Mouse (Mus musculus): ENCODE data around the gene Smug1. TPM values are rescaled to one million over a fixed set of nuclear protein-coding genes. Genes with fewer than 3 reads are reported as not detected.
A peak's percentile ranks its signal among the peaks of the same experiment; 100 is the strongest.

Smug1 gene
- polyA plus RNA-seq, 1 experiment from 2014 or later, result 21.7 TPM

DNA sequence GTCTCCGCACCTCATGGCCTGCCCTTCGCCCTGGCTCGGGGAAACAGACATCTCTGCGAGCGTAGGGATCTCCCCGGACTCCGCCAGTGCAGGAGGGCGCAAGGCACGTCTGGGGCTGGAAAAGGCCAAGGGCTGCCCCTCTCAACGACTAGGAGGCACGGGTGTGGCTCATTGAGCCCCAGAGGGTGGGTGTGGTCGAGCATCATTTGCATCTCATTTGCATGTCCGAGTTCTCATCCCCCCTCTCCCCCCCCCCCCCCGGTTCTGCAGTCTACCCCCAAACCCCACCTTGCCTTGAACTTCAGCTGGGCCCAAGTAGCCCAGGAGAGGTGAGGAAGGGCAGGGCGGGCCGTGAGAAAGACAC, 3.4 kb upstream of the Smug1 start:
- Histone ChIP-seq H3K4me3 (peak overlapping the region; percentile 52), H3K27me3 (ENCODE audit: poor library complexity, severe bottlenecking) (peaks cover 100% of the 10 kb centered on the region), H3K4me1 (peaks cover 44% of the 10 kb centered on the region), H3K9me3 (no peaks in the 10 kb centered on the region), H3K27ac (peak overlapping the region; percentile 54; the same call in 1 of the 2 replicates), H3K36me3 (replicated peaks) (no peaks in the 10 kb centered on the region)
- WGBS, result 3% methylated on average over 16 of the region's 16 CpGs
- no peak for DNase-seq (ENCODE audit: extremely low spot score, low spot score)

DNA sequence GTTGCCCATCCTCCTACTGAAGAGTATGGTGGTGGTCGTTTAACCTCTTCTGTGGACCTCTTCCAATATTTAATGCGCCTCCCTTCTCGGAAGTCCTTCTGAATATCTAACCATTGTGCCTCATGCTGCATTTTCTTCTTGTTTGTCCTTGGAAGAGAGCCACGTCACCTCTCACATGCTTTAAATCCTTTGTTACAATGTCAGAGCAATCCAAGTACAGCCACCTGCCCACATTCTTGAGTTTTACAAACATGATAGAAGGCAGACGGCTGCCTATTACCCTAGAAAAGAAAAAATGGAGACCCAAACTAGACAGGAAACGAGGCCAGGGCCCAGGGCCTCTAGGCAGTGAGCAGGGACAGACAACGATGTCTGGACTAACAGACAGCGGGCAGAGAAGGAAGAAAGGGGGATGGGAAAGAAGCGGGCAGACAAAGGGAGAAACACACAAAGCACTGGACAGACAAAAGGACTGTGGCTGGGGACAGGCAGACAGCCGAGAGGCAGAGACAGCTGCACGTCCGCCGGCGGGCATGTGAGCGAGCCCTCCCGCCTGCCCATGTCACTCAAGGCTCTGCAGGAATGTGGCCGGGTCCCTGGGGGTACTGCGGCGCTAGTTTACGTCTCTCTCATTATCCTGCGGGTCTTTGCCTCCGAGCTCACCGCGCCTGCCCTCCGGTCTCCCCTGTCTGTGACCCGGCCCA, 2.9 kb upstream of the Smug1 start:
- Histone ChIP-seq H3K36me3 (replicated peaks) (no peaks in the 10 kb centered on the region), H3K9me3 (no peaks in the 10 kb centered on the region), H3K4me1 (peaks cover 47% of the 10 kb centered on the region), H3K27ac (peak overlapping the region; percentile 54; the same call in 1 of the 2 replicates), H3K4me3 (peak overlapping the region; percentile 52), H3K27me3 (ENCODE audit: poor library complexity, severe bottlenecking) (peaks cover 99% of the 10 kb centered on the region)
- WGBS, result 3% methylated on average over 26 of the region's 26 CpGs
- DNase-seq (ENCODE audit: extremely low spot score, low spot score), result no peak

DNA sequence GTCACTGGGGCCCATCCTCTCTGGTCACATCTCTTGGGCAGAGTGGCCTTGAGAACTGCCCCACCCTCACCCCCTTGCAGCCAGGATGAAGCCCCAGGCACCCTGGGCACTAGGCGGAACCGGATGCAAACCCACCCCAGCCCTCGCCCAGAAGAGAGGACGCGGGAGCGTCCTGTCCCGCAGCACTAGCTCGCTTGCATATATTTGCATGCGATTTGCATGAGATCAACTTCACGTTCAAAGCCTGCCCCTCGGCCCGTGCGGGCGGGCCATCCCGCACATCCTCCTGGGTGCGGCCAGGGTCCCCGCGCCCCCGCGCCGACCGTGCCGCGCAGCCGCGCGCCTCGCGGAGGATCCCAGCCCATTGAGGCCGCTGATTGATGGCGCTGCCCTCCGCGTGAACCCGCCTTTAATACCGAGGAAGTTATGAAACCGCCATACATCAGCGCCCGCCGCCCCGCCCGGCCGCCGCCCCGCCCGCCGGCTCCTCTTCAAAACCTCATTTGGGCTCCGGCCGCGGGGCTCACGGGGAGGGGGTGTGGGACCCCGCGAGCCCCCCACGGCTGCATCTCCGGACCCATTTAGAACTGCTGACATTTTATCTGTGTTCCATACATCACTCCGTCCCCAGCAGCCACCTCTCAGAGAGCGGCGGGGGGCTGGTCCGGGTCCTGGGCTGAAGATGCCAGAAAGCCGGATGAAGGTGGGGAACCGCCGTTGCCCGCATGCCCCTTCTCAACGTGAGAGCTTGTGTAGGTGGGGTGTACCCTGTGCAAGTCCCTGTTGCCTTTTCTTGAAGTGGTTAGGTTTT, 2.1 kb upstream of the Smug1 start:
- Histone ChIP-seq H3K4me3 (peak overlapping the region; percentile 52), H3K9me3 (no peaks in the 10 kb centered on the region), H3K27ac (peak overlapping the region; percentile 5; the same call in 1 of the 2 replicates), H3K4me1 (peaks cover 47% of the 10 kb centered on the region), H3K27me3 (ENCODE audit: poor library complexity, severe bottlenecking) (peaks cover 99% of the 10 kb centered on the region), H3K36me3 (replicated peaks) (no peaks in the 10 kb centered on the region)
- no peak for DNase-seq (ENCODE audit: extremely low spot score, low spot score)
- 2% methylated on average over 63 of the region's 63 CpGs for WGBS

DNA sequence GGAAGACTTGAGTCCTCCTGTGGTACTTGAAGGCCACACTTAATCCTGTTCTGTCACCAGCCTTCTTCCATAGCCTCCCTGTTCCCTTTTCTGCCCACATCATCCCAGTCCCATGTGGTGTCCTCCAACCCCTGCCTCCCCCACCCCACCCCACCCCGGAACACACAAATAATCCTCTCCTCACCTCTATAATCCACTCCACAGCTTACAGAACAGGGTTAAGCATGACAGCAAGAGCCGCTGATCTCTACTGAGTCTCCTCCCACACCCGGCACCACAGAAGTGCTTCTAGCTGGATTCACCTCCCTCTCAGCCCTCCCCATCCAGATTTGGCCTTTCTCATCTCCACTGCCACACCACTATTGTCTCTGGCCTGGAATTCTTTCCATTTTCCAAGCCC, 894 bp upstream of the Smug1 start:
- Histone ChIP-seq H3K27ac (no peak overlapping the region), H3K36me3 (replicated peaks) (no peaks in the 10 kb centered on the region), H3K4me1 (peaks cover 55% of the 10 kb centered on the region), H3K4me3 (no peak overlapping the region), H3K27me3 (ENCODE audit: poor library complexity, severe bottlenecking) (peaks cover 88% of the 10 kb centered on the region), H3K9me3 (no peaks in the 10 kb centered on the region)
- DNase-seq (ENCODE audit: extremely low spot score, low spot score), result no peak
- WGBS, result 10% methylated on average over 3 of the region's 3 CpGs

DNA sequence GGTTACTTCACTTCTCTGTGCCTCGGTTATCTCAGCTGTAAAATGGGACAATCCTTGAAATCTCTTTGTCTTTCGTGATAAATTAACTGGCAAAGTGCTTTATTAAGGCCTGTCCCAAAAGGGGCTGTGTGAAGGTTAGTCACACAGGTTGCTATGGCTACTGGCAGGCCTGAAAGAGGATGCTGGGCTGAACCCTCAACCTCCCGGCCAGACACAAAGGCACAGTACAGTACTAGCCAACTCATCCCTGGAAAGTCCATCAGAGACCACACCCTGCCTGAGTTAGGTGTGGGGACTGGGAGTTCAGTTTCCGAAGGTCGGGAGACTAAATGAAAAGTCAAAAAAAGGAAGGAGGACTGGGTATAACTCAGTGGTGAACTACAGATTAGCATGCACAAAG, 968 bp downstream of the Smug1 start:
- H3K4me1 ChIP-seq, result peaks cover 60% of the 10 kb centered on the region
- no peaks in the 10 kb centered on the region for H3K9me3 ChIP-seq
- H3K4me3 ChIP-seq, result no peak overlapping the region
- DNase-seq (ENCODE audit: extremely low spot score, low spot score), result no peak
- no peaks in the 10 kb centered on the region for H3K36me3 ChIP-seq (replicated peaks)
- H3K27me3 ChIP-seq (ENCODE audit: poor library complexity, severe bottlenecking), result peaks cover 69% of the 10 kb centered on the region
- WGBS, result 41% methylated on average over 5 of the region's 5 CpGs
- H3K27ac ChIP-seq, result no peak overlapping the region

DNA sequence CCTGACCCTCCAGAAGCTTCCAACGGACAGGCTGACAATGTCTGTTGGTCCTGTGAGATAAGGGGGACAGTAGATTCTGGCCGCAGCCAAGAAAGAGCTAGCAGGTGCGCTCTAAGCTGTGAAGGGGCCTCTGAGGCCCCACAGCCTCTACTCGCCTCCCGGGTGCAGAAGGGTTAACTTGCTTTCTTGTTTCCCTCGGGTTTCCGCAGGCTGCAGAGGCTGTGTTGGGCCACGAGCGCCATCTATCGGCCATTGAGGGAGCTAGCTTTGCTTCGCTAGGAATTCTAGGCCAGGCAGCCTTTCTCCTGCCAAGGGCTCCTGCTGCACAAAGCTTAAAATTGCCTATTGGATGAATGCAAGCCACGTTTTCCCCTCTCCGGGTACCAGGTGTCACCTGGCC, 1.5 kb downstream of the Smug1 start:
- no peak overlapping the region; the same call in 1 of the 2 replicates for H3K4me3 ChIP-seq
- H3K27ac ChIP-seq, result 0 out of 2 replicates have a peak overlapping the region, but pooled peaks have one; percentile 12
- H3K4me1 ChIP-seq, result peaks cover 56% of the 10 kb centered on the region
- WGBS, result under 1% methylated on average over 13 of the region's 13 CpGs
- peak; percentile 92 for DNase-seq (ENCODE audit: extremely low spot score, low spot score)
- H3K9me3 ChIP-seq, result no peaks in the 10 kb centered on the region
- no peaks in the 10 kb centered on the region for H3K36me3 ChIP-seq (replicated peaks)
- peaks cover 64% of the 10 kb centered on the region for H3K27me3 ChIP-seq (ENCODE audit: poor library complexity, severe bottlenecking)

DNA sequence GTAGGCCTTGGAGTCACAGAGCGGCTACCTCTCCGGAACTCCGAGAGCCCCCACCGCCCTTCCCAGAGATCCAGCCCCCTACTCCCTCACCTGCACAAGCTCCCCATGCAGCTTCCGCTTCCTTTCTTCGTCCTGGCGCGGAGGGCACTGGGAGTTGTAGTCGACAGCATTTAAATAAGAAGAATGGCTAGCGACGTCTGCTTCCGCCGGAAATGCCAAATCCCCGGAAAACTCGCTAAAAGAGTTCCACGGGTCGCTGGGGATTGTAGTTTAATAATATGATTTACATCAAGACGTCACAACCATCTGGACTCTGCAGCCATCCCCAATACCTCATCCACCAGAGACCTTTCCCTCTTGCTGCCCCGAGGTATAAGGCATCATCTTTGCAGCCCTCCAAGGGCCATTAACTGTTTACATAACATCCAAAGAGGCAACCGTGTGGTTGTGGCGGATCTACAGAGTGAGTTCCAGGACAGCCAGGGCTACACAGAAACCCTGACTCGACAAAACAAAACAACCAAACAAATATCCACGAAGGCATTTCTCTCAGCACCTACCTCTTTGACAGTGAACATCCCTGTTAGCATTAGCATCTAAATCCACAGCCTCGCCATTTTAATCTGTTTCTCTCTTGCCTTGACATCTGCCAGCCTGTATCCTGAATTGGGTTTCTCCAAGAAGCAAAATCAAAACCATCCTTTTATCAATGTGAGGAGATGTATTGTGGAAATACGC, 3.5 kb downstream of the Smug1 start:
- peaks cover 44% of the 10 kb centered on the region for H3K27me3 ChIP-seq (ENCODE audit: poor library complexity, severe bottlenecking)
- H3K4me3 ChIP-seq, result peak overlapping the region; percentile 61
- H3K27ac ChIP-seq, result peak overlapping the region; percentile 82
- 8% methylated on average over 25 of the region's 25 CpGs for WGBS
- no peaks in the 10 kb centered on the region for H3K9me3 ChIP-seq
- DNase-seq (ENCODE audit: extremely low spot score, low spot score), result peak; percentile 98
- no peaks in the 10 kb centered on the region for H3K36me3 ChIP-seq (replicated peaks)
- peaks cover 37% of the 10 kb centered on the region for H3K4me1 ChIP-seq

DNA sequence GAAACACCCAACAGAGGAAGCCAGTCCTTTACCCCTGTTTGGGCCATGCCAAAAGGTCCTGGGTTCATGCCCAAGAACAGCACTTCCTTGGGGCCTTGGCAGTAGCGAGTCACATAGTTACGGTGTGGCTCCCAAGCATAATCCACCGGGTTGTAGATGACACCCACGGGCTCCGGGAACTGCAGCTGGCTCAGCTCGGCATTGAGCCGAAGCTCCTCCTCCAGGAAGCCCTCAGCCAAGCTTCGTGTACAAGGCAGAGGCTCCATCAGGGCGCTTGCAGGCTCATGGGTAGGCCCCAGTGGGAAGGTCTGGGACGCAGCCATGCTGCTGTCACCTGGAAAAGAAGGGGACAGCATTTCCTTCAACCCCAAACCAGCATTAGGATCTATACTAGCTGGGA, 9.3 kb downstream of the Smug1 start:
- peaks cover 53% of the 10 kb centered on the region for H3K27me3 ChIP-seq (ENCODE audit: poor library complexity, severe bottlenecking)
- WGBS, result 77% methylated on average over 10 of the region's 10 CpGs
- H3K27ac ChIP-seq, result no peak overlapping the region
- 0 out of 2 replicates have a peak, but pooled peaks cover 7% of the 10 kb centered on the region for H3K36me3 ChIP-seq (replicated peaks)
- peaks cover 24% of the 10 kb centered on the region for H3K4me1 ChIP-seq
- no peaks in the 10 kb centered on the region for H3K9me3 ChIP-seq
- no peak for DNase-seq (ENCODE audit: extremely low spot score, low spot score)
- no peak overlapping the region for H3K4me3 ChIP-seq

DNA sequence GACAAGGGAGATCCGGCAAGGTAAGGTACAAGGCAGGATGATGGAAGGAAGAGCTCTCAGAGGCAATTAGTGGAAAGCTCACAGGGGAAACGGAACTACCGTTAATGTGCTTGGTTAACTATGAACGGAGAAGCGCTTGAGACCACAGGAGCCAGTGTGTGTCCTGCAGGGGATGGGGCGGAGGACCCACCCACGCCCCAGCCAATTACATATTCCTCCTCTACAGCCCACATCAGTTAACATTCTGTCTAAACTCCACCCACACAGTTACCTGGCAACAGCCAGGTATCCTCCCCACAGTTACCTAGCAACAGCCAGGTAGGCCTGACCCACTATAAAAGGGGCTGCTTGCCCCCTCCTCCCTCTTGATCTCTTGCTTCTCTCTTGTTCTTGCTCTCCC, 10.0 kb downstream of the Smug1 start:
- Histone ChIP-seq H3K27ac (no peak overlapping the region), H3K9me3 (no peaks in the 10 kb centered on the region), H3K27me3 (ENCODE audit: poor library complexity, severe bottlenecking) (peaks cover 60% of the 10 kb centered on the region), H3K4me1 (peaks cover 17% of the 10 kb centered on the region), H3K36me3 (replicated peaks) (0 out of 2 replicates have a peak, but pooled peaks cover 7% of the 10 kb centered on the region), H3K4me3 (no peak overlapping the region)
- 46% methylated on average over 7 of the region's 7 CpGs for WGBS
- DNase-seq (ENCODE audit: extremely low spot score, low spot score), result no peak

DNA sequence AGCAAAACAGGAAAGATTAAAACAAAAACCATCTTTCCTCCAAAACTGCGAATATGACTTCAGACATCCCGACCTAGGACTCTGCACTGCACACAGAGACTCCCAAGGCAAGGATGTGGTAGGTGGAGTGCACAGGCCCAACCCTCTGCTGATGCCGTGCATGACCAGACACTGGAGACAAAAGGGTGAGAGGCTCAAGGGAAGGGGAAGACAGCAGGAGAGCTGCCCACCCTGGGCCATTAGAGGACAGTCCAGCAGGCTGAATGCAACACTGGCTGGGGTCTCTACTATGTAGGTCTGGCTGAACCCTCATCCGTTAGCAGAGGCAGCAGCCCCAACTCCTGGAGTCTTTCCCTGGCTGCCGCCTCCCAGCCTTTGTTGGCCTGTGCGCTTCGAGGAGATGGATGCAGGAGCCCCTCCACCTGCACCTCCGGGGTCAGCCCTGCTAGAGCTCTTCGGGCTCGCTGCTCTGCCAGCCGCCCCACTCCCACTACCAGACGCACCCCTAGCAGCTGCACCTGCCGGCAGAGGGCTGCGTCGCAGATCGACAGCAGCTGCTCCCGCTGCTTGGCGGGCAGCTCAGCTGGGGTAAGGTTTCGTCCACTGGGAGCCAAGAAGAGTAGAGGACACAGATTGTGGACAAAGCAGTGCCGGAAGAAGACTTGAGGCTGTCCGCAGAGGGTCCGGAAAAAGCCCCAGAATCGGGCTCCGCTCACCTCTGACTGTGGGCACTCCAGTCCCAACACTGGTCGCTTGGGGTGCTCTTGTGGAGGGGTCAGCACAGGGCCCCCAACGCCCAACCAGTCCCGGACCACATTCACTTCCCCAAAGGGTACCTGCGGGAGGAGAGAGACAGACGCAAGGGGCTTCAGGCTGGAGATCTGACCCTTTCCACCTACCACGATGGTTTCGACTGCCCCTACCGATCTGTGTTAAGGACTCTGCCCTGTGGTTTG, 11.2 kb downstream of the Smug1 start:
- no peaks in the 10 kb centered on the region for H3K9me3 ChIP-seq
- H3K27me3 ChIP-seq (ENCODE audit: poor library complexity, severe bottlenecking), result peaks cover 68% of the 10 kb centered on the region
- H3K4me1 ChIP-seq, result peaks cover 16% of the 10 kb centered on the region
- H3K36me3 ChIP-seq (replicated peaks), result 0 out of 2 replicates have a peak, but pooled peaks cover 7% of the 10 kb centered on the region
- peak overlapping the region; percentile 54 for H3K27ac ChIP-seq
- no peak for DNase-seq (ENCODE audit: extremely low spot score, low spot score)
- WGBS, result 16% methylated on average over 32 of the region's 32 CpGs
- peak overlapping the region; percentile 19; the same call in 1 of the 2 replicates for H3K4me3 ChIP-seq

DNA sequence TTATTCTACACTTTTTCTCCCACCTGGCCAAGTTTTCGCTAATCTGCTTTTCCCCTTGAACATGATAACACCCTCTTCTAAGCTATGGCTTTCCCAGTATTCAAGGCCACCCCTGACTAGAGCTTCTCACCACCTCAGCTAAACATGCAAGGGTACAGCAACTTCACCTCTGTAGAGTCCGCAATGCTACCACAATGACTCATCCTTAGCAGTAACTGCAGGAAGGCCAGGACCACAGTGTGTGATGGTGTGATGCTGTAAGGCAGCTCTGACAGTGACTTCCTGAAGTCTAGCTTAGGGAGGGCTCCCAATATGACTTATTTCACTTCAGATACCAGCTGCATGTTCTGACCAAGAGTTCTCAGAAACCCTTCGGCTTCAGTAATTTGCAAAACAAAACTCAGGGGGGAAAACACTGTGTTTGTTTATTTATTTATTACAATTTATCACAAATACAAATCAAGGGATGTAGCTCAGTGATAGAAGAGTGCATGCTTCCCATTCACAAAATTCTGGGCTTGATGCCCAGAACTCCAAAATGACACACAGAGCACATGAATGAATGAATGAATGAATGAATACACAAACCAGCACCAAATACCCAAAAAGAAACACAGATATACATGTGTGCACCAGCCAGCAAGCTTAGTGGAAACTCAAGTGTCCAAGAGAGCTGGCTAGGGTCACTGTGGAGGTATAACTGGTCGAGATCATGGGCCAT, 13.8 kb downstream of the Smug1 start:
- no peaks in the 10 kb centered on the region for H3K9me3 ChIP-seq
- DNase-seq (ENCODE audit: extremely low spot score, low spot score), result no peak
- peaks cover 93% of the 10 kb centered on the region for H3K27me3 ChIP-seq (ENCODE audit: poor library complexity, severe bottlenecking)
- WGBS, result 87% methylated on average over 4 of the region's 4 CpGs
- H3K4me3 ChIP-seq, result no peak overlapping the region
- peaks cover 16% of the 10 kb centered on the region for H3K4me1 ChIP-seq
- H3K36me3 ChIP-seq (replicated peaks), result 0 out of 2 replicates have a peak, but pooled peaks cover 7% of the 10 kb centered on the region
- no peak overlapping the region for H3K27ac ChIP-seq

Data from forebrain, embryonic 10.5 days (tissue).